Mouse (Mus musculus) 416B (cell line): ENCODE data around the gene Rgs14.

ENCODE experiments used
- DNase-seq: peaks from one replicate; pipeline ENCODE4 v3.0.0; 2011; ENCODE audit warnings: low read depth

Rgs14 gene

GRCm38 (mm10) chr13:55346745-55347144 is 22.8 kb upstream of the Rgs14 start:
- no peak for DNase-seq

DNA sequence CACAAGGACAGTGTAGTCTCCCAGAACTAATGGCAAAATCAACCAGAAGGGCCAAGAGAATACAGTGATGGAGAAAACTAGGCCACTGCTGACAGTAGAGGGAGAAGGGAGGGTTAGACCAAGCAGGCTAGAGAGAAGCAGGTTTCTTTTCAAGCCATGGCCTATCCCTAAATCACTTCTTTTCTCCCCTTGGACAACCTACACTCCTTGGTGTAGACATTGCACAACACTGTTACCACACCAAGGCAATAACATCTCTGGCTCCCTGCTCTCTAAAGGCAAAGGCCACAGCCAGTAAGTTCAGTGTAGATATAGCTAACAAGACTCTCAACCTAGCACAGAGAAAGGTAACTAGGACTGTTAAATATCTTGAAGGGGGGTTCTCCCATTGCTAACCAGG is 8.4 kb upstream of the Rgs14 start:
- DNase-seq: peak; percentile 48

DNA sequence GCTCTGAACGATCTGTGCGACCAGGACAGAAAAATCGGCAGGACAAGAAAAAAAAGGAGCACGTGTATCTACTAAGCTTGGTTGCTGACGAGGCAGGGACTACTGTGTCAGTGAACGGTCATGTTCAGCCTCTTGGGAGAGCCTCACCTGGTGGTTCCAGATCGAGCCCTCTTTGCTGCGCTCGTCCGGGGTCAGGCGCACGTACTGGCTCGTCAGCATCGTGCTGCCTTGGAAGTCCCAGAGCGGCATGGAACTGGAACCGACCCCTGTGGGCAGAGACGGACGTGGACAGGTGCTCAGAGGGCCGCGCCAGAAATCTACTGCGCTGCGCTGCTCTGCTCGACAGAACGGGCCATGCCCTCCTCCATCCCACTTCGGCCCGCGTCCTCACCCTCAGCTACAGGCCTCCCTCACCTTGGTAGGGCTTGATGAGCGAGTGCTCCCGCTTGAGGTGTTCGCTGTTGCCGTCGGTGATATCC is 7.5 kb upstream of the Rgs14 start:
- no peak for DNase-seq

DNA sequence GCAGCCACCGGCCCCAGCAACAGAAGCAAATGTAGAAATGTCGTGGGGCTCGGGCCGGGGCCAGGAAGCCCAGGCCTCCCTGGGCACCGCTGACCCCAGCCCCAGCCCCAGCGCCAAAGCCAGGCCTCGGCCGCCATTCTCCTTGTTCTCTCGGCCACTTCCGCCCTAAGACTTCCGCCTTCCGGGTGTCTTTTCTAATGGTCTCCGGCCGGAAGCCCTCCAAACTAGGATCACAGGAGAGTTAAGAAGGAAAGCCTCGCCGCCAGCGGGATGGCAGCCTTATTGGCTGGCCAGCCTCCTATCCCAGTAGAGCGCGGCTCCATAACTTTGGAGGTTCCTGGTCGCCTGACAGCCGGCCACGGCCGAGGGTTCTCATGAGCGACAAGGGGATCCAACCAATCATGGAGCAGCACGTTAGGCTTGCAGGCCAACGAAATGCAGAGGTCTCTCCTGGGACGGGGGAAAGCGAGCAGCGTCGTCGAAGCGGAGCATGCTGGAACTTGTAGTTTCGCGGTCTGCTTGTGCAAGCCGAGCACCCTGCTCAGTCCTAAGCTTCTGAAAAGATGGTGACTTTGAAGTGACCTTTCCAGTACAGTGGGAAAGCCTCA is 7.0 kb upstream of the Rgs14 start, which contains the start of gene Lman2:
Lman2 (minus strand) TSS at position 331 of the 608 bp plus-strand sequence.
- DNase-seq: peak; percentile 99

DNA sequence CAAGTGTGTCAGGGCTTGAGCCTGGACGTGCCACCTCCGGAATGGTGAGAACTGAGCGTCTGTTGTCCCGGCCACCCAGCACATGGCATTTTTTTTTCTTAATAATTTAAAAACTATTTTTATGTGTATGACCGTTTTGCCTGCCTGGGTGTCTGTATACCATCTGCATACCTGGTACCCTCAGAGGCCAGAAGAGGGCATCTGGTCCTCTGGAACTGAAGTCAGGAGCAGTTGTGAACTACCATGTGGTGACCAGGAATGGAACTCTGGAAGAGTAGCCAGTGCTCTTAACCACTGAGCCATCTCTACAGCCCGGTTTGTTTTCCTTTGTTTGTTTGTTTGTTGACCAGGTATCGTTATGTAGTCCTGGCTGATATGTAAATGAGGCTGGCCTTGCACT is 1.1 kb upstream of the Rgs14 start:
- DNase-seq: peak; percentile 78

GRCm38 (mm10) chr13:55370234-55370633 is 702 bp downstream of the Rgs14 start:
- no peak for DNase-seq

GRCm38 (mm10) chr13:55371007-55371681 is 1.6 kb downstream of the Rgs14 start:
- no peak for DNase-seq

DNA sequence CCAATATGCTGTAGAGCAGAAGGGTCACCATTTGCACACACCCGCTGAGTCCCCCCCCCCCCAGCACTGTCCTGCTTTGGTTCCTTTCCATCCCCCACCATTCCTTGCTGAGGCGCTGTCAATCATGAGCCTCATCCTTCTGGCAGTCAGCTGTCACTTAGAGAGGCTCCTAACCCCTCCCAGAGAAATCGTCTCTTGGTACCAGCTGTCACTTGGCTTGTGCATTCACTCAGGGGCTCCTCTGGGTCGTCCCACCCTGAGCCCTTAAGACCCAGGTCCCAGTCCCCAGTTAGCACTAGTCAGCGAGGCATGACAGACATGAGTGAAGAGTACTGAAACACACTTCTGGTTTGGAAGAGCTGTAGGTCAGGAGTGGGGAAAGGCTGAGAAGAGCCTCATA is 2.2 kb downstream of the Rgs14 start:
- DNase-seq: no peak

GRCm38 (mm10) chr13:55374206-55374924 is 4.8 kb downstream of the Rgs14 start:
- DNase-seq: no peak

- DNase-seq: no peak
These were observed 6.3 kb downstream of the Rgs14 start for GRCm38 (mm10) chr13:55375877-55376276.

GRCm38 (mm10) chr13:55378907-55379580 is 9.5 kb downstream of the Rgs14 start:
- DNase-seq: no peak

DNA sequence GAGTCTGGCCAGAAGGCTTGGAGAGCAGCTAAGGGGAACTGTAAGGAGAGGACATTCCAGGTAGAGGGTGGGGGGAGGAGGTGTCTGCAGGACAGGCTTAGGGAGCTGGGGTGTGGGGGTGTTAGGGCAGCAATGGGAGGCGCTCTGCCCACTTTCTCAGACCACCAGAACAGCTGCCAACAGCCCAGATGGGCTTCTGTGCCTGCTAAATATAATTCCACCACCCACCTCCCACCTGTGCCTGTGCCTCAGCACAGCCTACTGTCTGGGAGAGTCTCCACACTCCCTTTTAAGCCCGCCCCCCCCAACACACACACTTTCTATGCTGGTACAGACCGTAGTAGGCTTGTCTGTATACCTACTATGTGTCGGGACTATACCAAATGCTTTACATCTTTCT is 12.3 kb downstream of the Rgs14 start:
- DNase-seq: no peak

DNA sequence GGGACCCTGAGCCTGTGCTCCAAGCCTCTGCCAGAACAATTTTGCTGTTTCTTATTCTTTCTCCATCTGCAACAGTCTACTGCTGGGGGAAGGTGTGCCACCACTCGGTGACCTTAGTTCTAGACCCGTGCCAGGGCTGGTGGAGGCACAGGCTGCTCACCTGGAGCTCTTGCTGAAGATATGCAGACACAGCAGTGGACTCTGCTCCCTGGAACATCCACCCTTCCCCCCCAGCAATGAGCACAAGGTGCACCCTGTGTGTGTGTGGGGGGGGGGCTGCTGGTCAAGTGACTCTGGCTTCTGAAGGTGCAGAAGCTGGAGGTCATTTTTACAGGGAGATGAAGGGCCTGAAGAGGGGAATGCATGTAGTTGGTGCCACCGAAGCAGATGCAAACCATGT is 21.1 kb downstream of the Rgs14 start:
- DNase-seq: no peak

DNA sequence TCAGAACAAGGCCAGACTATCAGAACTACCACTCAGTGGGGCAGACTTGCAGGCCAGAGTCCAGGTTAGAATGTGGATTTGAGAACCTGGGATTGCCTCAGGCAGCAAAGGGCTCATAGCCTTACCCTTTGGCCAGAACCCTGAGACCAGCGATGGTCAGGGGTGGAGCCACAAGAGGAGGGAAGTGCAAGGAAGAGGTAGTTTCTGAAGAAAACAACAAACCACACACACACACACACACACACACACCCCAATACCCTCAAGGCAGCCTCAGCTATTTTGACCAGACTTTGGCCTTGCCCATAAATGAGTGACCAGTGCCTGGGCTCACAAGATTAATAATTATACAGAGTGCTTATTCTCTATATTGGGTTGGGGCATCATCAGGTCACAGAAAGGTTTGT is 22.1 kb downstream of the Rgs14 start:
- DNase-seq: peak; percentile 24

DNA sequence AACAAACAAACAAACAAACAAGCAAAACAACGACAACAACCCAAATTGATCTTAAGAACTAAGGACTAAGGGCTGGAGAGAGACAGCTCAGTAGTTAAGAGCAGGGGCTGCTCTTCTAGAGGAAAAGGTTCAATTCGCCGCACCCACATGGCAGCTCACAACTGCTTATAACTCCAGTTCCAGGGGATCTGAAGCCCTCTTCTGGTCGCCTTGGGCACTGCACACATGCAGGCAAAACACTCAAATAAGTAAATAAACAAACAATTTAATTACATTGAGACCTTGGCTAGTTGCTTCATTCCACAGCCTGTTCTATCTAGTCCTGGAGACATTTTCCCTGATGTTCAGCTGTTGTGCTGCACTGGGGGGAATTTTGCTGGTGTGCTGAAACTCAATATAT is 23.4 kb downstream of the Rgs14 start:
- peak; percentile 72 for DNase-seq

DNA sequence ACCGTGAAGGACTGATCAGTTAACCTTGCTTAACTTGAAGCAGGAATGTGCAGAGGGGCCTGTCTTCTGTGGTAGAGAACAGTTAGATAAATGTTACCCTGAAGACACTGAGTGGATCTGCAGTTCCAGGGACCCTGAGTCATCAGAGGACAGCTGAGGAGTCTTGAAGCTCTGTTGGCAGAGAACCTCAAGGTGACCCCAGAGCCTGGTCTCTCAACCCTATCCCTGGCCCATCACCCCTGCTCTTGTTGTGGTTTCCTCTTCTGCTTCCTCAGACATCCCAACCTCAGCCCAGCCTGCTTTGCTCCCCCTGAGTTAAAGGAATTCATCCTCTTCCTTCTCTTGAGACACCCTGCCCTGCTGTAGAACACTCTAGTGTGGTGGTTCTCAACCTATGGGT is 28.6 kb downstream of the Rgs14 start, which contains the start of gene Slc34a1:
Slc34a1 (plus strand) TSS at position 100 of the 400 bp plus-strand sequence.
- DNase-seq: peak; percentile 55

GRCm38 (mm10) chr13:55399300-55400038 is 29.9 kb downstream of the Rgs14 start:
- DNase-seq: no peak

DNA sequence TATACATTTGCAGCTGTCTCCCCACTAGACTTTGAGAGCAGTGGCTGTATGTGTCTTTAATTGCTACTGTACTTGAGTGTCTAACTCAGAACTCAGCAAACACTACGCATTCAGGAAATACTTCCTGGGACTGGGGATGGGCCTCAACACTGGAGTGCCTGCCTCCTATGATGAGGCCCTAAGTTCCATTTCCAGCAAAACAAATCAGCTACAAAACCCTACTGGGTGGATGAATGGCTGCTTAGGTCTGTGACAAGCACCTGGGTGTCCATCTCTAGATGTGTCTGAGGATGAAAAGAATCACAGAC is 30.5 kb downstream of the Rgs14 start:
- no peak for DNase-seq

GRCm38 (mm10) chr13:55403266-55403665 is 33.7 kb downstream of the Rgs14 start:
- DNase-seq: no peak

DNA sequence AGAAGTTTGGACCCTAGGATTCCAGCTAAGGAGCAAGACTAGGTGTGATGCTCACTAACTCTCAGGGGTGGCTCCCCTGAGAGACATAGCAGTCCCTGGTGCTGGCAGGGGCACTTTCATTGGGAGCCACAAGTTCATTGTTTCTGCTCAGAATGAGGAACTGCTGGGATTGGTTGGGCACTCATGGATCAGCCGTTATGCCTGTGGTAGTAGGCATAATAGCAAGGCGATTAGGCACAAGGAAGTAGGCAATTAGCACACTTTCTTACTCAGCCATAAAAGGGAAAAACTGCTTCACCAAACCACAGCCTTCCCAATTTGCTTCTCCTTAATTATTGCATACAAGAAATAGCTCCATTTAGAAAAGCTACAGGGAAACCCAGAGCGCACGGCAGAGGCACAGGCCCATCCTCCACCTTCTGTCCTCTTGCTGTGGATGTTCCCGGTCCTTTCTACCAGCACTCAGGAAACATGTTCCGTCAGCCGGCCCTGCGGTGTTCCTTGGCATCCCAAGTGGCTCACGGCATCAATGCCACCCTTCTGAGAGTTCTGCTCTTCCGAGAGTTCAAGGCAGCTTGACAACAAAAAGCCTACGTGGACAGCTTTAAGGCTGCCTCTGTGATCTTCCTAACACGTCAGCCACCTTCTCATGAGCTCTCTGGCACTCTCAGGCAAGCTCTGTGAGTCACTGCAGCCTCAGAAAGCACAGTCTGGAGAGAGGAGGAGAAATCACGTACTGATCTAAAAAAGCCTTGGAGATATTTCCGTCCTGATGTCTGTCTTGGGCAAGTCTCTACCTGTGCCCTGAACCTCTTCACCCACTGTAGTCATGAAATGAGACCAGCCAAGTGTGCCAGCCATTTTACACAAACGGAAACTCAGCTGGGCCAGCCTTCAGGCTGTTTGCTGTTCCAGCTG is 34.7 kb downstream of the Rgs14 start:
- DNase-seq: no peak
